Comparison of ENCODE assay signal across 9 mouse cellular contexts in genomic region chr4:126371497-126371896, GRCm38 (mm10). TPM values are rescaled to one million over a fixed set of nuclear protein-coding genes. Genes with fewer than 3 reads are reported as not detected.
DNase-seq lines count a peak whose midpoint lies in the region.
"Had no signal": no experiment of that assay in that cellular context is flagged by ENCODE, and none has a peak within 500 bp of the region (broad histone marks: within the 10 kb centered on the region; RNA-seq: fewer than 3 reads in every experiment).

No protein-coding gene starts in this region.

- peak; percentile 5 to 17 for DNase-seq in right cerebral cortex, adult 2 months (ENCODE audit: low spot score in 2 of 2)
- DNase-seq in right cerebral cortex, postnatal 4 days = no peak
- DNase-seq in adrenal gland, postnatal 36 days = peak; percentile 30 to 41
- peak; percentile 7 to 38 for DNase-seq in lung, adult 18-20 months
- DNase-seq in telencephalon, adult 2 months (ENCODE audit: low read depth, low spot score) = peak; percentile 6
- DNase-seq in embryo, embryonic 10 days (ENCODE audit: low spot score) = no peak
- DNase-seq in cerebellum, adult 8-10 months = no peak
- DNase-seq: kidney, adult 18-20 months had no signal

RNA-seq across cellular contexts. Expression of gene Tekt2, which starts 46.0 kb away (rescaled TPM):
- 1 to 10 TPM; 1.4 TPM for total RNA-seq in adrenal gland, postnatal 36 days (2021)
- total RNA-seq: MEL had no signal

RNA-seq across cellular contexts. Expression of gene Adprhl2, which starts 50.0 kb away (rescaled TPM):
- 10 to 100 TPM; 31.2 to 34.2 TPM for total RNA-seq in adrenal gland, postnatal 36 days (2021)

RNA-seq across cellular contexts. Expression of gene Ago3, which starts 57.9 kb away (rescaled TPM):
- 10 to 100 TPM; 18.4 to 30.4 TPM for total RNA-seq in adrenal gland, postnatal 36 days (2021)

Comparison
In these comparisons a context has a peak if more than half of its experiments do, and no peak if none do; other contexts are left out.
1. DNase-seq: peak in right cerebral cortex, adult 2 months (2 of 2), adrenal gland, postnatal 36 days (2 of 2), lung, adult 18-20 months (2 of 2) and telencephalon, adult 2 months (single experiment); none in right cerebral cortex, postnatal 4 days (single experiment), embryo, embryonic 10 days (single experiment) and cerebellum, adult 8-10 months (single experiment).